ENCODE assay signal across 18 mouse cellular contexts in the genomic region with DNA sequence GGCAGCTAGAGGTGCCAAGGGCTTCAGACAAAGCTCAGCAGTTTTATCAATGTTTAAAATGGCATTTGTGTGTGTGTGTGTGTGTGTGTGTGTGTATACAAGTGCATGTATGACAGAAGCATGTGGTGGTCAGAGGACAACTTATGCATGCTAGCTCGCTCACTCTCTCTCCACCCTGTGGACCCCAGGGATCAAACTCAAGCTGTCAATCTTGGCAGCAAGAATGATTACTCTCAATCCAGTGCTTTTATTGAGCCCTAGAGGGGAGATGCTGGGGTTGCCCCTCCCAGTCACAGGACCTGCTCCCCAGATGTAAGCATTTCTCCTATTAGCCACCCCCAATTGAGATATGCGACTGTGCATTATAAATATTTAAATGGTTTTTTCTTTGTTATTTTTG. TPM values are rescaled to one million over a fixed set of nuclear protein-coding genes. Genes with fewer than 3 reads are reported as not detected.
A peak's percentile ranks its signal among the peaks of the same experiment; 100 is the strongest.
DNase-seq lines count a peak whose midpoint lies in the region; ATAC-seq and TF ChIP-seq lines count a peak whose summit lies in the region.
"Had no signal": no experiment of that assay in that cellular context is flagged by ENCODE, and none has a peak within 500 bp of the region (broad histone marks: within the 10 kb centered on the region; RNA-seq: fewer than 3 reads in every experiment).

No protein-coding gene starts in this region.

- no peak for ATAC-seq in midbrain, embryonic 14.5 days (ENCODE audit: low FRiP score, low TSS enrichment)
- no peak for ATAC-seq in midbrain, postnatal 0 days (ENCODE audit: low FRiP score)
- peak; percentile 40; the same call in 1 of the 2 replicates for ATAC-seq in hindbrain, embryonic 15.5 days (ENCODE audit: low FRiP score, low read depth)
- ATAC-seq: forebrain, embryonic 15.5 days had no signal

- H3K4me1 ChIP-seq in midbrain, embryonic 14.5 days (ENCODE audit: control insufficient read depth, insufficient read depth, low read length) = peaks cover 9% of the 10 kb centered on the region
- H3K4me1 ChIP-seq in midbrain, postnatal 0 days (ENCODE audit: insufficient read depth, low read length) = no peaks in the 10 kb centered on the region
- peaks cover 10% of the 10 kb centered on the region; the same call in 1 of the 2 replicates for H3K4me1 ChIP-seq in hindbrain, embryonic 15.5 days (replicated peaks)
- H3K4me1 ChIP-seq: embryonic facial prominence, embryonic 12.5 days; heart, embryonic 10.5 days had no signal

- no peak overlapping the region for H3K4me3 ChIP-seq in midbrain, embryonic 14.5 days (replicated peaks; ENCODE audit: low read depth, low read length)
- no peak overlapping the region for H3K4me3 ChIP-seq in midbrain, postnatal 0 days (ENCODE audit: low read depth, low read length)
- H3K4me3 ChIP-seq in hindbrain, embryonic 15.5 days = no peak overlapping the region
- H3K4me3 ChIP-seq: embryonic facial prominence, embryonic 12.5 days; forebrain, embryonic 15.5 days; heart, embryonic 10.5 days had no signal

- TF ChIP-seq POLR2A in brain, embryonic 14.5 days (IDR thresholded peaks at IDR 0.05; ENCODE audit: borderline replicate concordance, extremely low read depth, insufficient read depth, insufficient read length, poor library complexity, severe bottlenecking) = no peak

- DNase-seq in heart, adult 11 months = peak; percentile 37
- no peak for DNase-seq in heart, postnatal 36 days
- peak; percentile 13 for DNase-seq in midbrain, embryonic 14.5 days
- DNase-seq in midbrain, postnatal 0 days (ENCODE audit: low spot score) = no peak
- DNase-seq in brain, embryonic 14.5 days (ENCODE audit: low read depth) = peak; percentile 7
- no peak for DNase-seq in thymus, postnatal 25 days
- DNase-seq in embryo, embryonic 10.5 days (ENCODE audit: low spot score) = no peak
- DNase-seq: adrenal gland, postnatal 10 days; cerebellum, adult 11-12 months; cerebellum, adult 9-11 months; gastrocnemius, postnatal 36 days; heart, adult 18-20 months; heart, postnatal 10 days had no signal

- H3K4me2 ChIP-seq in midbrain, embryonic 14.5 days (ENCODE audit: low read length) = no peak overlapping the region
- no peak overlapping the region for H3K4me2 ChIP-seq in midbrain, postnatal 0 days (ENCODE audit: low read depth, low read length, poor library complexity, severe bottlenecking)
- H3K4me2 ChIP-seq in hindbrain, embryonic 15.5 days = no peak overlapping the region
- H3K4me2 ChIP-seq: embryonic facial prominence, embryonic 12.5 days; forebrain, embryonic 15.5 days had no signal

- H3K9me3 ChIP-seq in midbrain, embryonic 14.5 days (ENCODE audit: control insufficient read depth, low read length) = no peaks in the 10 kb centered on the region
- H3K9me3 ChIP-seq in midbrain, postnatal 0 days (ENCODE audit: low read length) = no peaks in the 10 kb centered on the region
- H3K9me3 ChIP-seq in hindbrain, embryonic 15.5 days = no peaks in the 10 kb centered on the region
- H3K9me3 ChIP-seq: embryonic facial prominence, embryonic 12.5 days; forebrain, embryonic 15.5 days; heart, embryonic 10.5 days had no signal

- H3K36me3 ChIP-seq in midbrain, embryonic 14.5 days (ENCODE audit: control insufficient read depth, insufficient read depth, low read length) = no peaks in the 10 kb centered on the region
- H3K36me3 ChIP-seq in midbrain, postnatal 0 days (ENCODE audit: insufficient read depth, low read length) = no peaks in the 10 kb centered on the region
- no peaks in the 10 kb centered on the region for H3K36me3 ChIP-seq in hindbrain, embryonic 15.5 days
- H3K36me3 ChIP-seq: embryonic facial prominence, embryonic 12.5 days; forebrain, embryonic 15.5 days; heart, embryonic 10.5 days had no signal

- no peak overlapping the region for H3K27ac ChIP-seq in midbrain, embryonic 14.5 days (replicated peaks; ENCODE audit: low read depth, low read length)
- H3K27ac ChIP-seq in midbrain, postnatal 0 days (ENCODE audit: low read depth, low read length) = no peak overlapping the region
- no peak overlapping the region for H3K27ac ChIP-seq in hindbrain, embryonic 15.5 days (replicated peaks)
- H3K27ac ChIP-seq: embryonic facial prominence, embryonic 12.5 days; forebrain, embryonic 15.5 days; heart, embryonic 10.5 days had no signal

- intact Hi-C loops in heart, postnatal 36 days (cut with DNase I) = no loop called here

- 45% methylated on average over 2 of the region's 2 CpGs for whole genome bisulfite sequencing in midbrain, embryonic 14.5 days
- WGBS in midbrain, postnatal 0 days = 57% methylated on average over 2 of the region's 2 CpGs
- whole genome bisulfite sequencing in hindbrain, embryonic 15.5 days = 43% methylated on average over 2 of the region's 2 CpGs

- no peak overlapping the region for H3K9ac ChIP-seq in midbrain, embryonic 14.5 days (replicated peaks; ENCODE audit: low read length)
- no peak overlapping the region for H3K9ac ChIP-seq in midbrain, postnatal 0 days (replicated peaks; ENCODE audit: low read length, poor library complexity, severe bottlenecking)
- H3K9ac ChIP-seq in hindbrain, embryonic 15.5 days = no peak overlapping the region
- H3K9ac ChIP-seq: embryonic facial prominence, embryonic 12.5 days; forebrain, embryonic 15.5 days had no signal

- TF ChIP-seq CTCF in midbrain, postnatal 0 days (IDR thresholded peaks at IDR 0.05) = no peak
- no peak for TF ChIP-seq CTCF in brain, embryonic 14.5 days (IDR thresholded peaks at IDR 0.05; ENCODE audit: borderline replicate concordance, extremely low read depth, insufficient read depth, insufficient read length)

- no peaks in the 10 kb centered on the region for H3K27me3 ChIP-seq in midbrain, embryonic 14.5 days (ENCODE audit: control insufficient read depth, insufficient read depth, low read length)
- H3K27me3 ChIP-seq in midbrain, postnatal 0 days (ENCODE audit: insufficient read depth, low read length) = no peaks in the 10 kb centered on the region
- no peaks in the 10 kb centered on the region for H3K27me3 ChIP-seq in hindbrain, embryonic 15.5 days
- H3K27me3 ChIP-seq: embryonic facial prominence, embryonic 12.5 days; forebrain, embryonic 15.5 days had no signal

RNA-seq across cellular contexts. Expression of gene Nmnat2, which starts 11.9 kb away (rescaled TPM):
- under 1 TPM; 0.22 to 0.28 TPM for total RNA-seq in heart, postnatal 36 days (2021)
- 83.2 and 93.7 TPM in 2 replicates for polyA plus RNA-seq in midbrain, embryonic 14.5 days (2014; fragmentation: Nextera tagmentation; extraction: Ambion mirVana)
- total RNA-seq in midbrain, postnatal 0 days (2014; rRNA removed) = 145 and 152 TPM in 2 replicates
- polyA plus RNA-seq in midbrain, postnatal 0 days (2015; fragmentation: Nextera tagmentation; extraction: Ambion mirVana) = 80.4 and 87.6 TPM in 2 replicates
- 59.3 and 82.4 TPM in 2 replicates for polyA plus RNA-seq in brain, embryonic 14.5 days (2012; rRNA removed)
- polyA plus RNA-seq in hindbrain, embryonic 15.5 days (2015; fragmentation: Nextera tagmentation; extraction: Ambion mirVana) = 77.9 and 81.6 TPM in 2 replicates
- total RNA-seq: hematopoietic stem cell, adult 5-6 weeks had no signal

Comparison
In these comparisons a context has a peak if more than half of its experiments do, and no peak if none do; other contexts are left out.
1. DNase-seq: peak in heart, adult 11 months (single experiment), midbrain, embryonic 14.5 days (single experiment) and brain, embryonic 14.5 days (single experiment); none in heart, postnatal 36 days (0 of 2), midbrain, postnatal 0 days (single experiment), thymus, postnatal 25 days (single experiment) and embryo, embryonic 10.5 days (single experiment).